Mouse (Mus musculus): ENCODE results near the gene Gcc1. TPM values are rescaled to one million over a fixed set of nuclear protein-coding genes. Genes with fewer than 3 reads are reported as not detected.

Gene Gcc1
- polyA plus RNA-seq, 1 experiment: 5.1 TPM

GRCm38 (mm10) chr6:28389038-28389437 is 39.2 kb downstream of the Gcc1 start:
- no peaks in the 10 kb centered on the region for H3K4me1 ChIP-seq (ENCODE audit: control insufficient read depth, insufficient read depth, low read length)
- WGBS: 84% methylated on average over 3 of the region's 3 CpGs
- no peaks in the 10 kb centered on the region for H3K36me3 ChIP-seq (ENCODE audit: control insufficient read depth, insufficient read depth, low read length)
- DNase-seq: no peak
- no peak overlapping the region for H3K4me3 ChIP-seq (ENCODE audit: insufficient read depth, low read depth, low read length)
- H3K27me3 ChIP-seq (replicated peaks; ENCODE audit: control insufficient read depth, insufficient read depth, low read length): no peaks in the 10 kb centered on the region
- TF ChIP-seq POLR2A (IDR thresholded peaks at IDR 0.05; ENCODE audit: low read depth, low read length) (no peak), CTCF (conservative IDR thresholded peaks at IDR 0.05; ENCODE audit: insufficient read depth, insufficient read length, low read depth, low read length) (no peak)
- H3K27ac ChIP-seq (ENCODE audit: insufficient read depth, low read depth, low read length): no peak overlapping the region

DNA sequence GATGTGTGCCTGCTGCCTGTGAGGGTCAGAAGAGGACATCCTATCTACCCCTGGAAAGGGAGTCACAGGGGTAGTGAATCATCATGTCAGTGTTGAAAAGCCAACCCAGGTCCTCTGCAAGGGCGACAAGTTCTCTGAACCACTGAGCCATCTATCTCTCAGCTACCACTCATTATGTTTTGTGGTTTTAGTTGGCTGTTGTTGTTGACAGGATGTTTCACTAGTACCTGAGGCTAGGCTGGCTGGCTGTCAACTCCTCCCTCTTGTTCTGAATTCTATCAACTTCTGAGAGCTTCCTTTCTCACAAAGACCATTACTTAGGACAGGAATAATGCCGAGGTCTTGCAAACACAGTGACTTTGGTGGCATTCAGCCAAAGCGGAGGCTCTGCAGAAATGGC is 43.0 kb downstream of the Gcc1 start:
- Histone ChIP-seq H3K36me3 (ENCODE audit: control insufficient read depth, insufficient read depth, low read length) (no peaks in the 10 kb centered on the region), H3K4me1 (ENCODE audit: control insufficient read depth, insufficient read depth, low read length) (no peaks in the 10 kb centered on the region), H3K27ac (ENCODE audit: insufficient read depth, low read depth, low read length) (no peak overlapping the region), H3K4me3 (ENCODE audit: insufficient read depth, low read depth, low read length) (no peak overlapping the region), H3K27me3 (replicated peaks; ENCODE audit: control insufficient read depth, insufficient read depth, low read length) (no peaks in the 10 kb centered on the region)
- no peak for TF ChIP-seq POLR2A (IDR thresholded peaks at IDR 0.05; ENCODE audit: low read depth, low read length)
- TF ChIP-seq CTCF (conservative IDR thresholded peaks at IDR 0.05; ENCODE audit: insufficient read depth, insufficient read length, low read depth, low read length): no peak
- DNase-seq: no peak
- WGBS: 74% methylated on average over 3 of the region's 3 CpGs

GRCm38 (mm10) chr6:28381983-28382382 is 46.2 kb downstream of the Gcc1 start:
- no peaks in the 10 kb centered on the region for H3K27me3 ChIP-seq (replicated peaks; ENCODE audit: control insufficient read depth, insufficient read depth, low read length)
- H3K27ac ChIP-seq (ENCODE audit: insufficient read depth, low read depth, low read length): no peak overlapping the region
- H3K36me3 ChIP-seq (ENCODE audit: control insufficient read depth, insufficient read depth, low read length): no peaks in the 10 kb centered on the region
- WGBS: 38% methylated on average over 4 of the region's 4 CpGs
- TF ChIP-seq POLR2A (IDR thresholded peaks at IDR 0.05; ENCODE audit: low read depth, low read length) (no peak), CTCF (conservative IDR thresholded peaks at IDR 0.05; ENCODE audit: insufficient read depth, insufficient read length, low read depth, low read length) (no peak)
- H3K4me1 ChIP-seq (ENCODE audit: control insufficient read depth, insufficient read depth, low read length): no peaks in the 10 kb centered on the region
- DNase-seq: no peak
- no peak overlapping the region for H3K4me3 ChIP-seq (ENCODE audit: insufficient read depth, low read depth, low read length)

DNA sequence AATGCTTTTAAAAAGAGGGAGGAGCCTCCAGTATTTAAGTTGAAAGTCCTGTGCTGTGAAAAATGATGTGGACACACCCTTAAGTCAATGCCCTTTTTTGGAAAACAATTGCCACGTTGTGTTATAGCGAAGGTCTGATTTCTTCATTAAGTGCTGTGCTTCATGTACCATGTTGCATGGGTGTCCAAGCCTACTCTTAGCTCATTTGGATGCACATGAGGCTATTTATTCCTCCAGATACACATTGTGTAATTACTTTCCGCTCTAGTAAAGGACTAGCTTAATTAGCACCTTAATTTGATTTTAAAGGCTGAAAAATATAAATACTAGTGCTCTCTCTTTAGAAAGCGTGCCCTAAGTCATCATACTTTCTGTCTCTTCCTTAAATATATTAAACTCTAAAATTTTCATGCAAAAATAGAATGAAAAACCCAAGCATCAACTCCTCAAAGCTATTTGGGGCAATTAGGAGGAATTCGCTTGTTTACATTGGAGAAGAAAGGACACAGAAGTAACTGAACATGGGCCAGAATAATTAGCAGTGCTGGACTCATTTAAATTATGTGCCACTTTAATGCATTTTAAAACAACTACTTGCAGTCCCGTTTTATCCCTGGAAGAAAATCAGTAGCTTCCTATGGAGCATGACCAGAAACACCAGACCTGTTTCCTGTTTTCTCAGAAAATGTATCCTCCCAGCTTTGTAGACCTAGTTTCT is 58.1 kb downstream of the Gcc1 start:
- H3K27ac ChIP-seq (ENCODE audit: insufficient read depth, low read depth, low read length): no peak overlapping the region
- TF ChIP-seq POLR2A (IDR thresholded peaks at IDR 0.05; ENCODE audit: low read depth, low read length) (no peak), CTCF (conservative IDR thresholded peaks at IDR 0.05; ENCODE audit: insufficient read depth, insufficient read length, low read depth, low read length) (no peak)
- 63% methylated on average over 6 of the region's 6 CpGs for WGBS

DNA sequence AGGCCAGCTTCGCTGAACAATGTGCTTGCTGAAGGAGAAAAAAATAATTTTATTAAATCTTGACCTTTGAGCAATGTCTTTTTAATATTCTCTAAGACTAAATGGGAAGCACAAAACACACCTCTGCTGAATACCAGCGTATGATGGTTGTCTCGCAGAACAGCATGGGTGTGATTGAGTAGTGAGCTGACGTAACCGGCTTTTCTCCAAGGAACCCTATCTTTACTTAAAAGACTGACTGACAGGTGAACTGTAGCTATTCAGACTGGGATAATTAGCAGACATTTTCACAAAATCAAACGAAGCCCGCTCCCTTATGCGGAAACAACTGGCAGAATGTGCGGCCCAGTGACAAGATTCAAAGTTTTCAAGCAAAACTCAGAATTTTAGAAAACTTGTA is 60.6 kb downstream of the Gcc1 start:
- TF ChIP-seq POLR2A (IDR thresholded peaks at IDR 0.05; ENCODE audit: low read depth, low read length) (no peak), CTCF (conservative IDR thresholded peaks at IDR 0.05; ENCODE audit: insufficient read depth, insufficient read length, low read depth, low read length) (no peak)
- 96% methylated on average over 9 of the region's 9 CpGs for WGBS
- no peak overlapping the region for H3K4me3 ChIP-seq (ENCODE audit: insufficient read depth, low read depth, low read length)
- H3K27me3 ChIP-seq (replicated peaks; ENCODE audit: control insufficient read depth, insufficient read depth, low read length): no peaks in the 10 kb centered on the region
- no peak for DNase-seq
- no peak overlapping the region for H3K27ac ChIP-seq (ENCODE audit: insufficient read depth, low read depth, low read length)
- H3K4me1 ChIP-seq (ENCODE audit: control insufficient read depth, insufficient read depth, low read length): no peaks in the 10 kb centered on the region
- H3K36me3 ChIP-seq (ENCODE audit: control insufficient read depth, insufficient read depth, low read length): no peaks in the 10 kb centered on the region

More for the DNA sequence above, 58.1 kb downstream of the Gcc1 start:
- no peak for DNase-seq
- H3K4me1 ChIP-seq (ENCODE audit: control insufficient read depth, insufficient read depth, low read length): no peaks in the 10 kb centered on the region
- H3K4me3 ChIP-seq (ENCODE audit: insufficient read depth, low read depth, low read length): no peak overlapping the region
- H3K36me3 ChIP-seq (ENCODE audit: control insufficient read depth, insufficient read depth, low read length): no peaks in the 10 kb centered on the region
- no peaks in the 10 kb centered on the region for H3K27me3 ChIP-seq (replicated peaks; ENCODE audit: control insufficient read depth, insufficient read depth, low read length)

Other genes starting within 250 kb of the Gcc1 start
- gene Zfp800, start 30.4 kb downstream of the Gcc1 start, polyA plus RNA-seq (2012; rRNA removed): 2.6 and 2.8 TPM in 2 replicates
- 303 and 332 TPM in 2 replicates for gene Arf5, start 4.8 kb downstream of the Gcc1 start, polyA plus RNA-seq (2012; rRNA removed)
- 0.05 and 0.12 TPM in 2 replicates for gene Fscn3, start 601 bp downstream of the Gcc1 start, polyA plus RNA-seq (2012; rRNA removed)
- gene Pax4, start 21.0 kb upstream of the Gcc1 start, polyA plus RNA-seq (2012; rRNA removed): not detected in 2 replicates
- 41.0 and 47.1 TPM in 2 replicates for gene Snd1, start 46.7 kb upstream of the Gcc1 start, polyA plus RNA-seq (2012; rRNA removed)